Mouse (Mus musculus): ENCODE data around the gene Usp30. TPM values are rescaled to one million over a fixed set of nuclear protein-coding genes. Genes with fewer than 3 reads are reported as not detected.
A peak's percentile ranks its signal among the peaks of the same experiment; 100 is the strongest.

Gene Usp30
- polyA plus RNA-seq, 1 experiment from 2014 or later, result 3.2 TPM

DNA sequence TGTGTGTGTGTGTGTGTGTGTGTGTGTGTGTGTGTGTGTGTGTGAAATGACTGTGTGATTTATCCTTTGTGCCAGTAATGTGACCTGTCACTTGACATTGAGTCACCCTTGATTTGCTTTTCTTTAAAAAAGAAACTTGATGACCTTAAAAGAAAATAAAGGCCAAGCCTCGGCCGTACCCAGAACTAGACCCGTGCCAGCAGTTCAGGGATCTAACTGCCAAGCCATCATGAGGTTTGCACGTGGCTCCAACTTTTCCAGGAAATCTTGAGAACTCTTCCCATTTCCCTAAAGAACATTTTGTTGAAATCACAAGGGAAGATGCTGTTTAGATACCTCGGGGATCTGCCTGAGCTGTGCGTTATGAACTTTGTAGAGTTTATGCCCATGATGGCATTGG is 96.2 kb downstream of the Usp30 start:
- ATAC-seq (ENCODE audit: insufficient read depth), result no peak
- Histone ChIP-seq H3K27ac (replicated peaks) (no peak overlapping the region), H3K9me3 (replicated peaks) (no peaks in the 10 kb centered on the region), H3K4me3 (replicated peaks) (no peak overlapping the region), H3K4me2 (no peak overlapping the region), H3K36me3 (replicated peaks) (no peaks in the 10 kb centered on the region), H3K4me1 (replicated peaks) (no peaks in the 10 kb centered on the region), H3K9ac (no peak overlapping the region), H3K27me3 (0 out of 2 replicates have a peak, but pooled peaks cover 3% of the 10 kb centered on the region)
- WGBS (ENCODE audit: insufficient replicate concordance), result 71% methylated on average over 6 of the region's 6 CpGs

DNA sequence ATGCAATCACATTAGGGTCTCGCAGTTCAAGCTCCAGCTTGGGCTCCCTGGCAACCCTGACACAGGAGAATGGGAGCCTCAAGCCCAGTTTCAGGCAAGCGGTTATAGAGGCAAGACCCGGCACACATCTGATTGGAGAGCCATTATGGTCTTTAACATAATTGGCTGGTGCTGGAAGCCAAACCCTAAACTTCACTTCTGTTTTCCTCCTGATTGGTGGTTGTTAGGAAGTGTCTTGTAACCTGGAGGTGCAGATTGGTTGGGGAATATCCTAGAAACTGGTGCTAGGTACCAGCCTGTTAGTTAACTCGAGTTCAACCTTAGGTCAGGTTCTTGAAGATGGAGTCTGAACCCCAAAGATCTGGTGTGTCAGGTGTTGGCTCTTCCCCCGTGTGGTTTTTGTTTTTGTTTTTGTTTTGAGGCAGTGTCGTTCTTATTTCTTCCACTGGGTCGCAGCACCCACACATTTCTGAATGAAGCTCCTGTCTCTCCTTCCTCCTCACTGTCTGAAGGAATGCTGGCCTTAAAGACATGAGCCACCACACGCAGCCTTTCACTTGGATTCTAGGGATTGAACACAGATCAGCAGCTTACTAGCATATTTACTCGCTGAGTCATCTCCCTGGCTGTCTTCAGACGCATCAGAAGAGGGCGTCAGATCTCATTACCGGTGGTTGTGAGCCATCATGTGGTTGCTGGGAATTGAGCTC is 97.0 kb downstream of the Usp30 start:
- no peak for ATAC-seq (ENCODE audit: insufficient read depth)
- Histone ChIP-seq H3K27me3 (0 out of 2 replicates have a peak, but pooled peaks cover 3% of the 10 kb centered on the region), H3K36me3 (replicated peaks) (no peaks in the 10 kb centered on the region), H3K27ac (replicated peaks) (no peak overlapping the region), H3K9me3 (replicated peaks) (no peaks in the 10 kb centered on the region), H3K4me3 (replicated peaks) (no peak overlapping the region), H3K4me1 (replicated peaks) (no peaks in the 10 kb centered on the region), H3K4me2 (no peak overlapping the region), H3K9ac (no peak overlapping the region)
- WGBS (ENCODE audit: insufficient replicate concordance), result 38% methylated on average over 12 of the region's 12 CpGs

DNA sequence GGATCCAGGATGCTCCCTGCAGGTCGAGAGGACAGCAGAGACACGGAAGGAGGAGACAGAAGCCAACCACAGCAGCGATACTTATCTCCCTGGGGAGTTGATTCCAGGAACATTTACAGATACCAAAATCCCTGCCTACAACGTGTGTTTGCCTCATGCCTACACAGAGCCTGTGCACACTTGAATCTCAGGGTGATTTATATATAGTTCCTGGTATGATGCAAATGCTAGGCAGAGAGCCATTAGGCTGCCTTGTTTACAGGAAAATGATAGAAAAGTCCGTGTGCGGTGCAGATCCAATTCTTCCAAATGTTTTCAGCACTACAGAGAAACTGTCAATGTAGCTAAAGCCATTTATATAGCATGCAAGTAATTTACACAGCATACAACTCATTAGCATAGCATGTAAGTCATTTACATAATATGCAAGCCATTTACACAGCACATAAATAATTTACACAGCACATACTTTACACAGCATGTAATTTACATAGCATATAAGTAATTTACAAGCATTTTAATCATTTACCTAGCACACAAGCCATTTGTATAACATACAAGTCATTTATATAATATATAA is 97.9 kb downstream of the Usp30 start:
- Histone ChIP-seq H3K9me3 (replicated peaks) (no peaks in the 10 kb centered on the region), H3K4me1 (replicated peaks) (no peaks in the 10 kb centered on the region), H3K27me3 (0 out of 2 replicates have a peak, but pooled peaks cover 3% of the 10 kb centered on the region), H3K4me3 (replicated peaks) (no peak overlapping the region), H3K9ac (no peak overlapping the region), H3K27ac (replicated peaks) (no peak overlapping the region), H3K36me3 (replicated peaks) (no peaks in the 10 kb centered on the region), H3K4me2 (no peak overlapping the region)
- WGBS (ENCODE audit: insufficient replicate concordance), result 45% methylated on average over 6 of the region's 6 CpGs
- no peak for ATAC-seq (ENCODE audit: insufficient read depth)

DNA sequence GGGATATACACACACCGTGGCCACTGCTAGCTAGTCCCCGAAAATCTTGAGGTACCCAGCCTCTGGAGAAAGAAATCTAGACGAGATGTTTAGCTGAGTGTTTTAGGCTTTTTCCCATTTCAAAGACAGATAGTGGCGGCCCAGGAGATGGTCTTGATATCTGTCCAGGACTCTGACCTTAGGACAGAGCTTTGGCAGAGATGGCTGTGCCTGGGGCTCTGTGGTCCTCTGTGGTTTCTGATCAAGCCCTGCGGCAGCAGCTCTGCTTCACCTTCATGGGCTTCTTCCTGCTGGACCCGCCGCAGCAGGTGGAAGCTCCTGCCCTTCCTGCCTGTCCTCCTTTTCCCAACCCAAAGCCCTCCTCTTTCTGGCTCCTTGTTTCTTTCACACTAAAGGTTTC is 105.1 kb downstream of the Usp30 start:
- no peak for ATAC-seq (ENCODE audit: insufficient read depth)
- H3K4me2 ChIP-seq, result no peak overlapping the region
- H3K27me3 ChIP-seq, result 0 out of 2 replicates have a peak, but pooled peaks cover 3% of the 10 kb centered on the region
- H3K27ac ChIP-seq (replicated peaks), result no peak overlapping the region
- no peaks in the 10 kb centered on the region for H3K9me3 ChIP-seq (replicated peaks)
- no peak overlapping the region for H3K4me3 ChIP-seq (replicated peaks)
- peaks cover 15% of the 10 kb centered on the region for H3K4me1 ChIP-seq (replicated peaks)
- no peaks in the 10 kb centered on the region for H3K36me3 ChIP-seq (replicated peaks)
- H3K9ac ChIP-seq, result no peak overlapping the region
- WGBS (ENCODE audit: insufficient replicate concordance), result 67% methylated on average over 7 of the region's 7 CpGs

DNA sequence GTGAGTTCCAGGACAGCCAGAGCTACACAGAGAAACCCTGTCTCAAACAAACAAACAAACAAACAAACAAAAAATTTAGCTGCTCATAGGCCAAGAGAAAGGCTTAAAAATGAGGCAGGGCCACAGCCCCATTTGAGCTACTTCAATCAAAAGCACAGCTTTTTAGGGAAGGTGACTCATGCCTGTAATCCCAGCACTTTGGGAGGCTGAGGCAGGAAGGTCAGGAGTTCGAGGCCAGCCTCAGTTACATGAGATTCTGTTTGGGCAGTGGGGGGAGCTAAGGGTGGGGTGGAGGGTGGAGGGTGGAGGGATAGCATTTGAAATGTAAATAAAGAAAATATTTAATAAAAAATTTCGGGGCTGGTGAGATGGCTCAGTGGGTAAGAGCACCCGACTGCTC is 107.7 kb downstream of the Usp30 start:
- H3K4me1 ChIP-seq (replicated peaks), result peaks cover 28% of the 10 kb centered on the region
- WGBS (ENCODE audit: insufficient replicate concordance), result 66% methylated on average over 3 of the region's 3 CpGs
- H3K9me3 ChIP-seq (replicated peaks), result no peaks in the 10 kb centered on the region
- H3K4me2 ChIP-seq, result no peak overlapping the region
- no peaks in the 10 kb centered on the region for H3K36me3 ChIP-seq (replicated peaks)
- no peak overlapping the region for H3K4me3 ChIP-seq (replicated peaks)
- H3K9ac ChIP-seq, result no peak overlapping the region
- no peaks in the 10 kb centered on the region for H3K27me3 ChIP-seq
- H3K27ac ChIP-seq (replicated peaks), result no peak overlapping the region
- ATAC-seq (ENCODE audit: insufficient read depth), result no peak

DNA sequence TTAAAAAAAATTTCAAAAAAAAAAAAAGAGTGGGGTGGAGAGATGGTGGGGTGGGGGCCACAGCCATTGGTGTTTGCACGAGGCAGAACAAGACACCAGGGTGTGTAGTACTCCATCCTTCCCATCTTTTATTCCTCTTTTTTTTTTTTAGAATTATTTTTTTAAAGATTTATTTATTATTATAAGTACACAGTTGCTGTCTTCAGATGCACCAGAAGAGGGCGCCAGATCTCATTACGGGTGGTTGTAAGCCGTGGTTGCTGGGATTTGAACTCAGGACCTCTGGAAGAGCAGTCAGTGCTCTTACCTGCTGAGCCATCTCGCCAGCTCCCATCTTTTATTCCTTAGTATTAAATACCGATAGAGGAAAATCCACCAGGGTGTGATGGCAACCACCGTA is 108.2 kb downstream of the Usp30 start:
- no peak overlapping the region for H3K27ac ChIP-seq (replicated peaks)
- peaks cover 28% of the 10 kb centered on the region for H3K4me1 ChIP-seq (replicated peaks)
- 51% methylated on average over 7 of the region's 7 CpGs for WGBS (ENCODE audit: insufficient replicate concordance)
- no peak overlapping the region for H3K4me2 ChIP-seq
- H3K27me3 ChIP-seq, result no peaks in the 10 kb centered on the region
- H3K36me3 ChIP-seq (replicated peaks), result no peaks in the 10 kb centered on the region
- no peak overlapping the region for H3K4me3 ChIP-seq (replicated peaks)
- H3K9me3 ChIP-seq (replicated peaks), result no peaks in the 10 kb centered on the region
- ATAC-seq (ENCODE audit: insufficient read depth), result no peak
- H3K9ac ChIP-seq, result no peak overlapping the region

DNA sequence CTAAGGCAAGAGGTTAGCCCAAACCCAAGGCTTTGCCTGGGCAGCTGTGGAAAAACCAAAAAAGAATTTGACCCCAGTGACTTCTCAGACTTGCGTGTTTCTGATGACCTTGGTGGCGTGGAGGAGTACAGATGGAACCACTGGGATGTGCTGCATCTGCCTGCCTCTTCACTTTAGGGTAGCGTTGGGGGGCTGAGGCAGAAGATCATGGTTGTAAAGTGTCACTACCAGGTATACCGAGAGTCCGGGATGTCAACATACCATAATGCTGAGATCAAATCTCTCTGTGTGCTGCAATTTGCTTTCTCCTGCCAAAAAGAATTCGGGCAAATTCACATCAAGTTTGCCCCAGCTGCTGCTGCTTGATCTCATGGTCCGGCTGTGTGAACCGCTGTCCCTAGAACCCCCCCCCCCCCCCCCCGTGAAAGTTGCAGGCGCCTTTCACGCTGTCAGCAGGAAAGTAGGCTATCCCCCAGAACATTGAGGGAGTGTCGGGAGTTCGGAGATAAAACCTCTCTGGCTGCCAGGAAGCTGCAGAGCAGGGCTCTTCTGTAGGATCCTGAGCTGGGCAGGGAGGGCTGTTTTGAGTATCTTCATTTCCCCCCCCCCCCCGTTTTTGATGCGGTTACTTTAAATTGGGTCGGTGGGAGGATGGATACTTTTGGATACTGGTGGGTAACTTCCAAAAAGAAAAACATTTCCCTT is 108.8 kb downstream of the Usp30 start:
- no peak overlapping the region for H3K4me3 ChIP-seq (replicated peaks)
- 21% methylated on average over 16 of the region's 16 CpGs for WGBS (ENCODE audit: insufficient replicate concordance)
- no peaks in the 10 kb centered on the region for H3K27me3 ChIP-seq
- peak overlapping the region; percentile 79 for H3K4me2 ChIP-seq
- ATAC-seq (ENCODE audit: insufficient read depth), result no peak
- no peaks in the 10 kb centered on the region for H3K9me3 ChIP-seq (replicated peaks)
- H3K4me1 ChIP-seq (replicated peaks), result peaks cover 28% of the 10 kb centered on the region
- no peak overlapping the region for H3K27ac ChIP-seq (replicated peaks)
- H3K36me3 ChIP-seq (replicated peaks), result no peaks in the 10 kb centered on the region
- H3K9ac ChIP-seq, result no peak overlapping the region

Other genes starting within 250 kb of the Usp30 start
- 13.2 and 15.3 TPM in 2 replicates for gene Selplg, start 232.8 kb upstream of the Usp30 start, polyA plus RNA-seq (2015; fragmentation: Nextera tagmentation; extraction: Ambion mirVana)
- 38.6 and 43.4 TPM in 2 replicates for gene Coro1c, start 156.7 kb upstream of the Usp30 start, polyA plus RNA-seq (2015; fragmentation: Nextera tagmentation; extraction: Ambion mirVana)
- gene Ssh1, start 71.6 kb upstream of the Usp30 start, polyA plus RNA-seq (2015; fragmentation: Nextera tagmentation; extraction: Ambion mirVana), result 6.6 and 7.4 TPM in 2 replicates
- not detected in 2 replicates for gene Dao, start 61.8 kb upstream of the Usp30 start, polyA plus RNA-seq (2015; fragmentation: Nextera tagmentation; extraction: Ambion mirVana)
- gene Svop, start 26.1 kb downstream of the Usp30 start, polyA plus RNA-seq (2015; fragmentation: Nextera tagmentation; extraction: Ambion mirVana), result not detected in 2 replicates
- 3.1 and 4.1 TPM in 2 replicates for gene Alkbh2, start 62.8 kb downstream of the Usp30 start, polyA plus RNA-seq (2015; fragmentation: Nextera tagmentation; extraction: Ambion mirVana)
- gene Ung, start 64.9 kb downstream of the Usp30 start, polyA plus RNA-seq (2015; fragmentation: Nextera tagmentation; extraction: Ambion mirVana), result 18.2 and 19.0 TPM in 2 replicates
- 0.43 and 0.45 TPM in 2 replicates for gene Acacb, start 81.1 kb downstream of the Usp30 start, polyA plus RNA-seq (2015; fragmentation: Nextera tagmentation; extraction: Ambion mirVana)
- not detected in 2 replicates for gene Foxn4, start 208.3 kb downstream of the Usp30 start, polyA plus RNA-seq (2015; fragmentation: Nextera tagmentation; extraction: Ambion mirVana)
- 0.40 and 0.62 TPM in 2 replicates for gene Myo1h, start 223.7 kb downstream of the Usp30 start, polyA plus RNA-seq (2015; fragmentation: Nextera tagmentation; extraction: Ambion mirVana)

Data from liver, embryonic 15.5 days (tissue).